Mouse (Mus musculus): Measurements from ENCODE around the gene Ywhag.

The Ywhag gene

GRCm38 (mm10) chr5:135887675-135888102 is 46.7 kb downstream of the Ywhag start, which contains the start of gene Hspb1:
Gene Hspb1, plus strand, starts transcription at chr5:135887919.
- no peak for DNase-seq (ENCODE audit: low spot score)

- DNase-seq (ENCODE audit: low spot score) = no peak
These were observed 49.8 kb downstream of the Ywhag start for GRCm38 (mm10) chr5:135884641-135885040.

- no peak for DNase-seq (ENCODE audit: low spot score)
These were observed 54.8 kb downstream of the Ywhag start for GRCm38 (mm10) chr5:135879449-135880158.

GRCm38 (mm10) chr5:135877831-135878231 is 56.6 kb downstream of the Ywhag start:
- peak; percentile 88 for DNase-seq (ENCODE audit: low spot score)

GRCm38 (mm10) chr5:135877180-135877579 is 57.2 kb downstream of the Ywhag start:
- DNase-seq (ENCODE audit: low spot score) = peak; percentile 86

GRCm38 (mm10) chr5:135873753-135874152 is 60.7 kb downstream of the Ywhag start:
- no peak for DNase-seq (ENCODE audit: low spot score)

- DNase-seq (ENCODE audit: low spot score) = peak; percentile 31
These were observed 61.4 kb downstream of the Ywhag start for GRCm38 (mm10) chr5:135872996-135873395.

- DNase-seq (ENCODE audit: low spot score) = no peak
These were observed 63.9 kb downstream of the Ywhag start for GRCm38 (mm10) chr5:135870505-135870904.

- no peak for DNase-seq (ENCODE audit: low spot score)
These were observed 64.6 kb downstream of the Ywhag start for GRCm38 (mm10) chr5:135869661-135870423.

- DNase-seq (ENCODE audit: low spot score) = no peak
These were observed 65.8 kb downstream of the Ywhag start for GRCm38 (mm10) chr5:135868653-135869052.

- DNase-seq (ENCODE audit: low spot score) = no peak
These were observed 66.5 kb downstream of the Ywhag start for GRCm38 (mm10) chr5:135867637-135868593.

GRCm38 (mm10) chr5:135866662-135867061 is 67.8 kb downstream of the Ywhag start:
- no peak for DNase-seq (ENCODE audit: low spot score)
